Mouse (Mus musculus) hindbrain, embryonic 16.5 days (tissue): ENCODE results near the gene Lrrc61. TPM values are rescaled to one million over a fixed set of nuclear protein-coding genes. Genes with fewer than 3 reads are reported as not detected.

Source experiments
- ATAC-seq: fragments of 200-750 bp; cut with Nextera tagmentation; 2 replicates; pipeline ENCODE4 v1.8.0; 2017; ENCODE audit warnings: moderate TSS enrichment, moderate library complexity
- H3K27ac ChIP-seq: fragments of 300-500 bp; sonication (generic); 2 replicates; pipeline ENCODE4 v1.5.1; 2014; ENCODE audit warnings: low read depth, mild to moderate bottlenecking, control low read depth, low read length, moderate library complexity
- H3K27me3 ChIP-seq: fragments of 300-500 bp; sonication (generic); replicated peaks from 2 replicates; pipeline ENCODE4 v1.6.1; 2014; ENCODE audit warnings: low read length; ENCODE audit not compliant: control insufficient read depth, insufficient read depth
- H3K36me3 ChIP-seq: fragments of 300-500 bp; sonication (generic); 2 replicates; pipeline ENCODE4 v1.6.1; 2014; ENCODE audit warnings: mild to moderate bottlenecking, low read length, moderate library complexity, mixed read lengths; ENCODE audit not compliant: control insufficient read depth, insufficient read depth
- H3K4me1 ChIP-seq: fragments of 300-500 bp; sonication (generic); 2 replicates; pipeline ENCODE4 v1.6.1; 2014; ENCODE audit warnings: low read depth, low read length; ENCODE audit not compliant: control insufficient read depth, insufficient read depth
- H3K4me2 ChIP-seq: fragments of 300-500 bp; sonication (generic); 2 replicates; pipeline ENCODE4 v1.6.1; 2014; ENCODE audit warnings: mild to moderate bottlenecking, low read length, control low read depth, moderate library complexity
- H3K4me3 ChIP-seq: fragments of 300-500 bp; sonication (generic); 2 replicates; pipeline ENCODE4 v1.5.1; 2014; ENCODE audit warnings: mild to moderate bottlenecking, low read length, control low read depth, moderate library complexity
- H3K9ac ChIP-seq: fragments of 300-500 bp; sonication (generic); 2 replicates; pipeline ENCODE4 v1.6.1; 2014; ENCODE audit warnings: low read depth, mild to moderate bottlenecking, control low read depth, low read length, moderate library complexity
- H3K9me3 ChIP-seq: fragments of 300-500 bp; sonication (generic); 2 replicates; pipeline ENCODE4 v1.6.1; 2014; ENCODE audit warnings: mild to moderate bottlenecking, low read length, moderate library complexity; ENCODE audit not compliant: control insufficient read depth
- WGBS: fragments of 180-500 bp; shearing (Covaris S2); extraction: QIAGEN DNeasy Blood & Tissue Kit; methylation state at CpG from one replicate; pipeline ENCODE4 v1.1.7; 2014; 5-methylcytosine and 5-hydroxymethylcytosine counted together
- polyA plus RNA-seq: library from polyadenylated mRNA; unstranded; fragments of >200 nt; fragmentation: Nextera tagmentation; extraction: Ambion mirVana; gene quantifications from 2 replicates; pipeline ENCODE4 v1.2.1, GENCODE M21; 2015

Gene Lrrc61
- polyA plus RNA-seq, 1 experiment from 2014 or later = 20.7 TPM

DNA sequence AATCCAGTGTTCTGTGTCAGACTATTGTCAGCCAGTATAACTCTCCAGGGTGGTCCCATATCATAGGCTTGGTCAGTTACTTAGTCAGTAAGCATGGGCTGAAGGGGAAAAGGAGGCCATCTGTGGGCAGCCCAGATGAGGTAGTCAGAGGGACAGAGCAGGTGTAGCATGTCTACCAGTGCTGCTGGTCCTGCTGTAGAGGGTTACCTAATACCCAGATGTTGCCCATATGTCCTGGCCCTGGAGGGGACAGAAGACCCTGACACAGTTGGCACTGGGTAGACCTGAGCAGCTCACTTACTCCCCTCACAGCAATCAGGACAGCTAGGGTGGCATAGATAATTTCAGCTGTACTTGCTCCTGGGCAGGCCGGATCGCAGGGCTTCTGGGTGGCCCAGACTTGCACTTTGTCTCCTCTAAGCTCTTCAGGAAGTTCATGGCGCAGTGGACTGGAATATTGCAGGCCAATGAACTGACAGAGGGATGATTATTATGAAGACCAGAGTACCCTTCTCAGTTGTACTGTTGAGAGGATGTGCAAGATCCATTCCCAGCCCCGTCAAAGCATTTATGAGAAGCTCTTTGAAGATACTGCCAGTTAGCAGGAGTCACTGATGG, 11.2 kb downstream of the Lrrc61 start:
- Histone ChIP-seq H3K9me3 (no peaks in the 10 kb centered on the region), H3K9ac (no peak overlapping the region), H3K27me3 (no peaks in the 10 kb centered on the region), H3K27ac (no peak overlapping the region), H3K36me3 (peaks cover 11% of the 10 kb centered on the region), H3K4me1 (peaks cover 3% of the 10 kb centered on the region; the same call in 1 of the 2 replicates), H3K4me2 (no peak overlapping the region), H3K4me3 (no peak overlapping the region)
- WGBS = 93% methylated on average over 4 of the region's 4 CpGs
- ATAC-seq = no peak

DNA sequence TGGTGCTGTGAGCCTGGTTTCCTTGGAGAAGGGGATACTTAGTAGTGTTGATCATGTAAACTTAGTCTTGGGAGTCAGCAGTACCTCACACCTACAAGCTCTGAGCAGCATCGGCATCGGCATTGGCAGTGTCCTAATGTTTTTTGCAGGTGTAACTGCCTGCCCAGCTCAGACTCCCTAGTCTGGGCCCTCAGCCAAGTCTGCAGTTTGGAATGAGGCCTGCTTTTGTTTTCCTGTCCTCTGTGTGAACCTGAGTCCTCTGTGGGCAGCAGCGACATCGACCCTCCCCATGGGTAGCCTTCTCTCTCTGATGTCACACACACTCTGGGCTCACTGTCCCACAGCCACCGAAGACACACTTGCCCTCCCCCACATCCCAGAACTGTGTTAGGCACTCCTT, 11.7 kb downstream of the Lrrc61 start:
- Histone ChIP-seq H3K4me1 (peaks cover 3% of the 10 kb centered on the region; the same call in 1 of the 2 replicates), H3K4me3 (no peak overlapping the region), H3K27ac (no peak overlapping the region), H3K36me3 (peaks cover 11% of the 10 kb centered on the region), H3K9me3 (no peaks in the 10 kb centered on the region), H3K4me2 (no peak overlapping the region), H3K9ac (no peak overlapping the region), H3K27me3 (no peaks in the 10 kb centered on the region)
- no peak for ATAC-seq
- 48% methylated on average over 5 of the region's 5 CpGs for WGBS

DNA sequence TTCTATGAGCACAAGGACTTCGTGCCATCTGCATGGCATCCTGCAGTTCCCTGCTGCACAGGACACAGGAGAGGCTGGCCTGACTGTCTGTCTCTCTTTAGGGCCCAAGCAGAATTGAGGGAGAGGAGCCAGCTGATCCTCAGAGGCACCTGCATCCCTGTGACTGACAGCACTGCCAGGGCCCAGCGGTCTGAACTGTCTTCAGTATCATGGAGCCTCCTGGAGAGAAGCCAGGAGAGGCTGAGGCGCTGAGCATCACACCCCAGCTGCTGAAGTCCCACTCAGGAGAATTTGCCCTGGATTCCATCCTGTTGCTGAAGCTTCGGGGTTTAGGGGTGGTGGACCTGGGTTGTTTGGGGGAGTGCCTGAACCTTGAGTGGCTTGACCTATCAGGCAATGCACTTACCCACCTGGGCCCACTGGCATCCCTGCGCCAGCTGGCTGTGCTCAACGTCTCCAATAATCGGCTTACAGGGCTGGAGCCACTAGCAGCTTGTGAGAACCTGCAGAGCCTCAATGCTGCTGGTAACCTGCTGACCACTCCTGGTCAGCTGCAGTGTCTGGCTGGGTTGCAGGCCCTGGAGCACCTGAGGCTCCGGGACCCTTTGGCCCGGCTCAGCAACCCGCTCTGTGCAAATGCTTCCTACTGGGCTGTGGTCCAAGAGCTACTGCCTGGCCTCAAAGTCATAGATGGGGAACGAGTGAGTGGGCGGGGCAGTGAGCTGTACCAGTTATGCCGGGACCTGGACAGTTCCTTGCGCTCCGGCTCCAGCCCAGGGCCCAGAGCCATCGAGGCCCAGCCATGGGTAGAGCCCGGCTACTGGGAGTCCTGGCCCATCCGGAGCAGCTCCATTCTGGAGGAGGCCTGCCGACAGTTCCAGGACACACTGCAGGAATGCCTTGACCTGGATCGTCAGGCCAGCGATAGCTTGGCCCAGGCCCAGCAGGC, 13.7 kb downstream of the Lrrc61 start:
- H3K27me3 ChIP-seq = no peaks in the 10 kb centered on the region

DNA sequence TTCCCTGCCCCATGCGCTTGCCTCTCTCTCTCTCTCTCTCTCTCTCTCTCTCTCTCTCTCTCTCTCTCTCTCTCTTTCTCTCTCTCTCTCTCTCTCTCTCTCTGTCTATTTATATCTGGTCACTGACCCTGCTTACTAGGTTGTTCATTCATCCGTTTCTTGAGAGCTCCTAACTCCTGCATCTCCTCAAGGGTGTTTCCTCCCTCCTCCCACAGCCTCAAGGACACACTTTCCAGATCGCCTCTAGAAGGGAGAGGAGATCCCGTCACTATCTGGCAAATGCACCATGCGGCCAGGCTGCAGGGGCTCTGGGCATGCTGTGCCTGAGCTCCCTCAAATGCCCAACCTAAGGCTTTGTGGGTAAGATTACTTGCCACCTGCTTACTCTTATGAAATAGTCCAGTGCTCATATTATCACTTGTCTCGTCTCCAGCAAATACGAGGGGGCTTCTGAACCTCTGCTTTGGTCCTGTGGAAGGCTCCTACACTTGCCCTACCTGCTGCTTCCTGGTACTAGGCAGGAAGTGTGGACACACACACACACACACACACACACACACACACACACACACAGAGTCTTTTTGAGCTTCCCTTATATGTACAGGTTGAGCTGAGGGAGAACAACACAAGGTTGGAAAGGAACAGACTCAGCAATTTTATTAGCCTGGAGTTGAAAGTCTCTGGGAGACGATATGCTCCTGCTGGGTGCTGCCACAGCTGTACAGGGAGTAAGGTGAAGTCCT, 14.6 kb downstream of the Lrrc61 start:
- Histone ChIP-seq H3K36me3 (peaks cover 11% of the 10 kb centered on the region), H3K9ac (no peak overlapping the region), H3K9me3 (no peaks in the 10 kb centered on the region), H3K4me1 (peaks cover 3% of the 10 kb centered on the region; the same call in 1 of the 2 replicates), H3K4me3 (no peak overlapping the region), H3K27ac (no peak overlapping the region; the same call in 1 of the 2 replicates), H3K4me2 (no peak overlapping the region), H3K27me3 (no peaks in the 10 kb centered on the region)
- no peak for ATAC-seq
- WGBS = 78% methylated on average over 8 of the region's 8 CpGs

More for the DNA sequence above, 13.7 kb downstream of the Lrrc61 start:
- Histone ChIP-seq H3K4me3 (no peak overlapping the region), H3K4me1 (peaks cover 3% of the 10 kb centered on the region; the same call in 1 of the 2 replicates), H3K9me3 (no peaks in the 10 kb centered on the region), H3K36me3 (peaks cover 11% of the 10 kb centered on the region), H3K4me2 (no peak overlapping the region), H3K27ac (peak overlapping the region; percentile 44; the same call in 1 of the 2 replicates), H3K9ac (no peak overlapping the region; the same call in 1 of the 2 replicates)
- WGBS = 76% methylated on average over 21 of the region's 21 CpGs
- peak; percentile 64 for ATAC-seq

DNA sequence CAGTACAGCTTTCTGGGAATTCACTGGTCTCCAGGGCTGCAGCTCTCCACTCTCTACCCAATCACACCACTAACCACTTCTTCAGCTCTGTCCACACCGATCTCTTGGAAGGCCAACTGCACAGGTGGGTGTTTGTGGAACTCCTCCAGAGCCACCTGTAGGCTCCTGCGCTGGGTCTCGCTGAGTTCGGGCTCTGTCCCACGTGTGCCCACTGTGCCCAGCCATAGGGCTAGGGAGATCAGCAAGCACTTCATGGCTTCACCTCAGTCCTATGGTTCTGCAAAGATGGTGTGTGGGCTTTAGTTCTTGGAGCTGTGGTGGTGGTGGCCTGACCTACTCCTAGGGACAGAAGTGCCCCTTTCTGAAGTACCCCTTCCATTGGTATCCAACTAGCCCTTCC, 17.4 kb downstream of the Lrrc61 start:
- Histone ChIP-seq H3K36me3 (no peaks in the 10 kb centered on the region; the same call in 1 of the 2 replicates), H3K9ac (no peak overlapping the region), H3K9me3 (no peaks in the 10 kb centered on the region), H3K27ac (no peak overlapping the region), H3K27me3 (no peaks in the 10 kb centered on the region), H3K4me1 (peaks cover 3% of the 10 kb centered on the region; the same call in 1 of the 2 replicates), H3K4me3 (no peak overlapping the region), H3K4me2 (no peak overlapping the region)
- no peak for ATAC-seq
- WGBS = 94% methylated on average over 5 of the region's 5 CpGs

DNA sequence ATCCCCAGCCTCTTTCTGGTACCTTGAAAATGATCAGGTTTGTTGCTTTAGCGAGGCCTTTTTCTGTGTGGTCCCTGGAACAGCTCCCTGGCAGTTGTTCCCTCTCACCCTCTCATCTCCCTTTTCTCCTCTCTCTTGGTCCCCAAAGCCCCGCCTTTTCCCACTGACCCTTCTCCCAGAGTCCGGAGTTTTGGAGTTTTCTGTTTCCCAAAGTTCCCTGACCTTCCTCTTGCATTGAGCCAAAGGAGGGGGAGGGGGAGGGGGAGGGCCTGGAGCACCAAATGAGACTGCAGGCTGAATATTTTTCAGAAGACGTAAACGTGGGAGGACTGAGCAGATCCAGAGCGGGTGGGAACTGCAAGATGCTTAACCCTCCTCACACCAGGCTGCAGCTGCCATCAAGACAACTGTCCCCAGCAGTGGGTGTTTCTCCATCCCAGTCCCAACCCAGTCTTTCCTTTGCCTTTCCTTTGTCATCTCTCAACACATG, 18.0 kb downstream of the Lrrc61 start, which contains the start of gene Rarres2:
Gene Rarres2, minus strand, starts transcription at position 218 of the 490 bp plus-strand sequence.
- peaks cover 3% of the 10 kb centered on the region; the same call in 1 of the 2 replicates for H3K4me1 ChIP-seq
- no peak for ATAC-seq
- 35% methylated on average over 6 of the region's 6 CpGs for WGBS

DNA sequence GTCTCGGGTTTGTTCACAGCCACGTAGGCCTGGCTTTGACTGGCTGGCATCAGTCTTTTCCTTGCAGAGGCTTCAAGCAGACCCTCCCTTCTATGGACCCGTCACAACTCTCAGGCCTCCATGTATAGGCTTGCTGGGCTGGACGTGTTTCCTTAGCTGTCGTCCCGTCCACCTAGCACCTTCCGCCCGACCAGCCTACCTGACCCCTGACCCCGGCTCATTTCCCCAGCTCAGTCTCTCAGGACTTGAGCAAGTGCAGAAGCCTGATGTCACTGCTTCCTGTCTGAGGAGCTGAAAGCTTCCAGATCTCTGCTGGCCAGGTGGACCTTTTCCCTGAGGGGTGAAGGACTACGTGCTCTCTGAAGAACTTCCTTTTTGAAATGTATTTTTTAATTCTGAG, 18.7 kb downstream of the Lrrc61 start:
- Histone ChIP-seq H3K9ac (no peak overlapping the region), H3K27me3 (no peaks in the 10 kb centered on the region), H3K4me3 (no peak overlapping the region), H3K36me3 (no peaks in the 10 kb centered on the region; the same call in 1 of the 2 replicates), H3K27ac (no peak overlapping the region), H3K4me1 (peaks cover 3% of the 10 kb centered on the region; the same call in 1 of the 2 replicates), H3K4me2 (no peak overlapping the region), H3K9me3 (no peaks in the 10 kb centered on the region)
- WGBS = 75% methylated on average over 10 of the region's 10 CpGs
- ATAC-seq = no peak

More for the DNA sequence above, 18.0 kb downstream of the Lrrc61 start, which contains the start of gene Rarres2:
- Histone ChIP-seq H3K9ac (no peak within 1 kb of the TSS), H3K27ac (no peak within 1 kb of the TSS), H3K27me3 (no peaks in the 10 kb centered on the region), H3K36me3 (no peaks in the 10 kb centered on the region; the same call in 1 of the 2 replicates), H3K9me3 (no peaks in the 10 kb centered on the region), H3K4me3 (no peak within 1 kb of the TSS), H3K4me2 (no peak within 1 kb of the TSS)

DNA sequence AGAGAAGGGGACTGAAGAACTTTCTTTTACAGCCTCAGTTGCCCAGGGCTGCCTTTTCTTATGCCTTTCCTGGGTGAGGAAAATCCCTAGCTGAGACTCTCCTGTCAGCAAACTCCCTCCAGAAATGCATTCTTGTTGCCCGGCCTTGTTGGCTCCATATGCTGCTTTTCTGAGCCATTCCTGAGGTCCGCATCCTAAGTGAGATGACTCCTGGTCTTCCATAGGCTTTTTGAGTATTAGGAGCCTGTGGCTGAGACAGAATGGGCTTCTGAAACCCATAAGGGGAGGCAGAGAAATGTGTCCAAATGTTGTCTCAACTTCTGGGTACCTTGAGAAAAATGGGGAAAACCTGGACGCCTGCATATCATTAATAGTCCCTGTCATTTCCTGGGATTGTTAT, 19.4 kb downstream of the Lrrc61 start:
- H3K27me3 ChIP-seq = no peaks in the 10 kb centered on the region
- 83% methylated on average over 3 of the region's 3 CpGs for WGBS
- no peaks in the 10 kb centered on the region; the same call in 1 of the 2 replicates for H3K36me3 ChIP-seq
- no peak overlapping the region for H3K9ac ChIP-seq
- H3K4me3 ChIP-seq = no peak overlapping the region
- H3K27ac ChIP-seq = no peak overlapping the region
- no peaks in the 10 kb centered on the region for H3K4me1 ChIP-seq
- no peaks in the 10 kb centered on the region for H3K9me3 ChIP-seq
- ATAC-seq = no peak
- no peak overlapping the region for H3K4me2 ChIP-seq
